Mouse (Mus musculus) heart, adult 2 months (tissue): Measurements from ENCODE around the gene Sesn1. TPM values are rescaled to one million over a fixed set of nuclear protein-coding genes. Genes with fewer than 3 reads are reported as not detected.
"Not testable (repeated sequence)": the region's sequence is repeated elsewhere in the genome, so short reads cannot be mapped to it uniquely, and the experiment has no call there.

ENCODE experiments used
- DNase-seq, 2 experiments: peaks; one replicate each; pipeline ENCODE4 v3.0.0; 2021
- H3K27ac ChIP-seq: fragments of 200-600 bp; 2 replicates; pipeline ENCODE4 v1.8.1; 2022
- H3K27me3 ChIP-seq: fragments of 200-500 bp; 2 replicates; pipeline ENCODE4 v1.6.1; 2012; ENCODE audit warnings: mild to moderate bottlenecking, low read length, inconsistent platforms, mixed read lengths; ENCODE audit not compliant: control insufficient read depth, insufficient read depth
- H3K36me3 ChIP-seq: fragments of 200-500 bp; 2 replicates; pipeline ENCODE4 v1.6.1; 2012; ENCODE audit warnings: low read length, inconsistent platforms; ENCODE audit not compliant: control insufficient read depth, insufficient read depth
- H3K4me1 ChIP-seq: fragments of 200-500 bp; 2 replicates; pipeline ENCODE4 v1.6.1; 2011; ENCODE audit warnings: low read length; ENCODE audit not compliant: control insufficient read depth, insufficient read depth
- H3K4me3 ChIP-seq: fragments of 200-600 bp; 2 replicates; pipeline ENCODE4 v1.8.1; 2022
- H3K79me2 ChIP-seq: fragments of 200-500 bp; replicated peaks from 2 replicates; pipeline ENCODE4 v1.6.1; 2012; ENCODE audit warnings: mild to moderate bottlenecking, inconsistent platforms, low read length, moderate library complexity, mixed read lengths; ENCODE audit not compliant: control insufficient read depth, insufficient read depth
- H3K9ac ChIP-seq: fragments of 200-500 bp; 2 replicates; pipeline ENCODE4 v1.6.1; 2012; ENCODE audit warnings: low read depth, mild to moderate bottlenecking, control low read depth, inconsistent platforms, low read length, mixed read lengths
- CTCF ChIP-seq: fragments of 200-600 bp; IDR thresholded peaks from 2 replicates; pipeline ENCODE4 v1.8.1; 2022; ENCODE audit warnings: antibody characterized with exemption, mild to moderate bottlenecking, moderate library complexity
- EP300 ChIP-seq: fragments of 200-500 bp; IDR thresholded peaks from 2 replicates; pipeline ENCODE4 v1.6.1; 2011; ENCODE audit warnings: low read depth, low read length, control low read depth; ENCODE audit not compliant: insufficient read depth
- POLR2A ChIP-seq: fragments of 200-500 bp; IDR thresholded peaks from 2 replicates; pipeline ENCODE4 v1.6.1; 2011; ENCODE audit warnings: mild to moderate bottlenecking, low read depth, low read length, control low read depth; ENCODE audit not compliant: insufficient read depth
- WGBS: fragments of 180-500 bp; shearing (Covaris S2); methylation state at CpG from one replicate; pipeline ENCODE4 v1.1.7; 2018; 5-methylcytosine and 5-hydroxymethylcytosine counted together
- intact Hi-C: fragments of 180-260 bp; cut with DNase I; formaldehyde crosslinking; loops from one replicate; pipeline ENCODE4 v1.15.1; 2025
- polyA plus RNA-seq: library from polyadenylated mRNA; depleted of rRNA; stranded (reverse); fragments of >200 nt; gene quantifications from 2 replicates; pipeline ENCODE4 v1.2.3, GENCODE M21; 2012
- total RNA-seq, 2 experiments: library from RNA; stranded (reverse); gene quantifications; 2 replicates each; pipeline ENCODE4 v1.2.3; 2021

Sesn1 gene
- total and polyA plus RNA-seq, 3 experiments: 47.8 to 121 (median 120) TPM

GRCm38 (mm10) chr10:41935476-41935829 is 125.7 kb downstream of the Sesn1 start:
- H3K4me1 ChIP-seq: peaks cover 25% of the 10 kb centered on the region
- no peaks in the 10 kb centered on the region for H3K27me3 ChIP-seq
- H3K4me3 ChIP-seq: peak overlapping the region; percentile 17; the same call in 1 of the 2 replicates
- TF ChIP-seq POLR2A: no peak
- TF ChIP-seq CTCF: no peak
- no peak for TF ChIP-seq EP300
- intact Hi-C loops: loop anchor here (2.0 to 5.0 kb wide), 2 partner anchors 23 to 42 kb away; no protein-coding TSS in a partner anchor
- peak overlapping the region; percentile 98 for H3K27ac ChIP-seq
- H3K79me2 ChIP-seq: no peaks in the 10 kb centered on the region
- peak overlapping the region; percentile 58 for H3K9ac ChIP-seq
- DNase-seq: no peak
- peaks cover 8% of the 10 kb centered on the region for H3K36me3 ChIP-seq

GRCm38 (mm10) chr10:41936100-41936499 is 126.4 kb downstream of the Sesn1 start:
- Histone ChIP-seq H3K36me3 (peaks cover 8% of the 10 kb centered on the region), H3K27me3 (no peaks in the 10 kb centered on the region), H3K4me3 (no peak overlapping the region), H3K27ac (peak overlapping the region; percentile 98), H3K9ac (no peak overlapping the region), H3K79me2 (no peaks in the 10 kb centered on the region), H3K4me1 (peaks cover 25% of the 10 kb centered on the region)
- intact Hi-C loops: loop anchor here (5.0 kb wide), 1 partner anchor 41 kb away; no protein-coding TSS in a partner anchor
- 32% methylated on average over 4 of the region's 4 CpGs for WGBS
- DNase-seq: peak; percentile 60 to 69
- TF ChIP-seq CTCF (no peak), EP300 (0 out of 2 replicates have a peak, but pooled peaks have one; percentile 16), POLR2A (no peak)

GRCm38 (mm10) chr10:41937176-41937575 is 127.4 kb downstream of the Sesn1 start:
- H3K9ac ChIP-seq: no peak overlapping the region
- H3K27me3 ChIP-seq: no peaks in the 10 kb centered on the region
- WGBS: 25% methylated on average over 4 of the region's 4 CpGs
- TF ChIP-seq POLR2A: no peak
- TF ChIP-seq CTCF: no peak
- TF ChIP-seq EP300: peak; percentile 66; the same call in 1 of the 2 replicates
- no peak for DNase-seq
- no peaks in the 10 kb centered on the region for H3K79me2 ChIP-seq
- peak overlapping the region; percentile 98 for H3K27ac ChIP-seq
- peaks cover 8% of the 10 kb centered on the region for H3K36me3 ChIP-seq
- intact Hi-C loops: loop anchor here (5.0 kb wide), 1 partner anchor 40 kb away; no protein-coding TSS in a partner anchor
- peaks cover 25% of the 10 kb centered on the region for H3K4me1 ChIP-seq
- no peak overlapping the region for H3K4me3 ChIP-seq

GRCm38 (mm10) chr10:41939090-41939489 is 129.4 kb downstream of the Sesn1 start:
- 79% methylated on average over 4 of the region's 4 CpGs for WGBS
- intact Hi-C loops: loop anchor here (5.0 kb wide), 1 partner anchor 38 kb away; no protein-coding TSS in a partner anchor

DNA sequence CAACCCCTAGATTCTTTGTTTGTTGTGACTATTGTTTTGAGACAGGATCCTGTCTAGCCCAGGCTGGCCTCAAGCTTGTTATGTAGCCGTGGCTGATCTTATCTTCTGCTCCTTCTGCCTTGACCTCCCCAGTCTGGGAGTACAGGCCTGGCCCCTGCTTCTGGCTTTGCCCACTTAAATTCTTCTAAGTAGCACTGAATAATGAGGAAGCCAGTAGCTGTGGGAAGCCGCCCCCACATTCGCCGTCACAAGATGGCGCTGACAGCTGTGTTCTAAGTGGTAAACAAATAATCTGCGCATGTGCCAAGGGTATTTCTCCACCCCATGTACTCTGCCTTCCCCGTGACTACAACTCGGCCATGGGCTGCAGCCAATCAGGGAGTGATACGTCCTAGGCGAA is 142.6 kb downstream of the Sesn1 start:
- intact Hi-C loops, DNase-seq, H3K27ac ChIP-seq, H3K4me3 ChIP-seq, H3K79me2 ChIP-seq, H3K9ac ChIP-seq, H3K27me3 ChIP-seq, H3K4me1 ChIP-seq, H3K36me3 ChIP-seq: not testable (repeated sequence)
- 92% methylated on average over 8 of the region's 10 CpGs for WGBS

More at GRCm38 (mm10) chr10:41939090-41939489, 129.4 kb downstream of the Sesn1 start:
- DNase-seq: no peak
- no peak overlapping the region for H3K4me3 ChIP-seq
- H3K79me2 ChIP-seq: no peaks in the 10 kb centered on the region
- peaks cover 20% of the 10 kb centered on the region for H3K4me1 ChIP-seq
- peaks cover 8% of the 10 kb centered on the region for H3K36me3 ChIP-seq
- H3K9ac ChIP-seq: no peak overlapping the region
- H3K27ac ChIP-seq: no peak overlapping the region
- H3K27me3 ChIP-seq: no peaks in the 10 kb centered on the region
- no peak for TF ChIP-seq POLR2A
- no peak for TF ChIP-seq CTCF
- TF ChIP-seq EP300: no peak

- intact Hi-C loops: no loop called here
- 90% methylated on average over 14 of the region's 14 CpGs for WGBS
- TF ChIP-seq POLR2A (no peak), CTCF (no peak), EP300 (no peak)
- Histone ChIP-seq H3K27ac (no peak overlapping the region), H3K27me3 (no peaks in the 10 kb centered on the region), H3K36me3 (no peaks in the 10 kb centered on the region), H3K4me3 (no peak overlapping the region), H3K4me1 (no peaks in the 10 kb centered on the region), H3K9ac (no peak overlapping the region), H3K79me2 (no peaks in the 10 kb centered on the region)
- DNase-seq: no peak
These were observed 143.3 kb downstream of the Sesn1 start for GRCm38 (mm10) chr10:41952850-41953527.
